Mouse (Mus musculus): ENCODE measurements around the gene Edem2. TPM values are rescaled to one million over a fixed set of nuclear protein-coding genes. Genes with fewer than 3 reads are reported as not detected.
"Not testable (repeated sequence)": the region's sequence is repeated elsewhere in the genome, so short reads cannot be mapped to it uniquely, and the experiment has no call there.

Gene Edem2
- polyA plus RNA-seq, 1 experiment from 2014 or later = 52.3 TPM

- Histone ChIP-seq H3K4me2 (ENCODE audit: low read length) (no peak overlapping the region), H3K9me3 (ENCODE audit: control insufficient read depth, low read length) (no peaks in the 10 kb centered on the region), H3K4me3 (replicated peaks; ENCODE audit: low read length) (no peak overlapping the region), H3K27me3 (replicated peaks; ENCODE audit: control insufficient read depth, insufficient read depth, low read length) (no peaks in the 10 kb centered on the region), H3K4me1 (replicated peaks; ENCODE audit: control insufficient read depth, insufficient read depth, low read length) (peaks cover 15% of the 10 kb centered on the region), H3K36me3 (ENCODE audit: control insufficient read depth, insufficient read depth) (peaks cover 5% of the 10 kb centered on the region; the same call in 1 of the 2 replicates), H3K9ac (replicated peaks; ENCODE audit: low read depth, low read length) (no peak overlapping the region), H3K27ac (ENCODE audit: low read length) (no peak overlapping the region)
- WGBS = 82% methylated on average over 5 of the region's 5 CpGs
- ATAC-seq = no peak
Observed at GRCm38 (mm10) chr2:155724036-155724435, 5.2 kb downstream of the Edem2 start.

GRCm38 (mm10) chr2:155720585-155720984 lies 8.7 kb downstream of the Edem2 start:
- Histone ChIP-seq H3K4me3 (replicated peaks; ENCODE audit: low read length) (no peak overlapping the region), H3K36me3 (ENCODE audit: control insufficient read depth, insufficient read depth) (peaks cover 12% of the 10 kb centered on the region), H3K4me2 (ENCODE audit: low read length) (no peak overlapping the region), H3K4me1 (replicated peaks; ENCODE audit: control insufficient read depth, insufficient read depth, low read length) (no peaks in the 10 kb centered on the region), H3K9me3 (ENCODE audit: control insufficient read depth, low read length) (no peaks in the 10 kb centered on the region), H3K27me3 (replicated peaks; ENCODE audit: control insufficient read depth, insufficient read depth, low read length) (no peaks in the 10 kb centered on the region), H3K9ac (replicated peaks; ENCODE audit: low read depth, low read length) (no peak overlapping the region), H3K27ac (ENCODE audit: low read length) (no peak overlapping the region)
- ATAC-seq = no peak
- WGBS = 91% methylated on average over 5 of the region's 5 CpGs

GRCm38 (mm10) chr2:155717082-155717990 lies 11.9 kb downstream of the Edem2 start:
- no peak for ATAC-seq
- H3K27me3 ChIP-seq (replicated peaks; ENCODE audit: control insufficient read depth, insufficient read depth, low read length) = no peaks in the 10 kb centered on the region
- H3K9me3 ChIP-seq (ENCODE audit: control insufficient read depth, low read length) = no peaks in the 10 kb centered on the region
- 88% methylated on average over 12 of the region's 12 CpGs for WGBS
- H3K4me3 ChIP-seq (replicated peaks; ENCODE audit: low read length) = no peak overlapping the region
- H3K27ac ChIP-seq (ENCODE audit: low read length) = no peak overlapping the region
- no peaks in the 10 kb centered on the region for H3K4me1 ChIP-seq (replicated peaks; ENCODE audit: control insufficient read depth, insufficient read depth, low read length)
- H3K36me3 ChIP-seq (ENCODE audit: control insufficient read depth, insufficient read depth) = peaks cover 13% of the 10 kb centered on the region; the same call in 1 of the 2 replicates
- H3K4me2 ChIP-seq (ENCODE audit: low read length) = no peak overlapping the region
- H3K9ac ChIP-seq (replicated peaks; ENCODE audit: low read depth, low read length) = no peak overlapping the region

- Histone ChIP-seq H3K9me3 (ENCODE audit: control insufficient read depth, low read length) (no peaks in the 10 kb centered on the region), H3K4me3 (replicated peaks; ENCODE audit: low read length) (no peak overlapping the region), H3K36me3 (ENCODE audit: control insufficient read depth, insufficient read depth) (peaks cover 20% of the 10 kb centered on the region), H3K27ac (ENCODE audit: low read length) (no peak overlapping the region), H3K9ac (replicated peaks; ENCODE audit: low read depth, low read length) (no peak overlapping the region), H3K27me3 (replicated peaks; ENCODE audit: control insufficient read depth, insufficient read depth, low read length) (no peaks in the 10 kb centered on the region), H3K4me2 (ENCODE audit: low read length) (no peak overlapping the region), H3K4me1 (replicated peaks; ENCODE audit: control insufficient read depth, insufficient read depth, low read length) (no peaks in the 10 kb centered on the region)
- 91% methylated on average over 11 of the region's 11 CpGs for WGBS
- no peak for ATAC-seq
Observed at GRCm38 (mm10) chr2:155710557-155710956, 18.7 kb downstream of the Edem2 start.

- H3K9ac ChIP-seq (replicated peaks; ENCODE audit: low read depth, low read length) = no peak overlapping the region
- 67% methylated on average over 4 of the region's 4 CpGs for WGBS
- H3K27me3 ChIP-seq (replicated peaks; ENCODE audit: control insufficient read depth, insufficient read depth, low read length) = no peaks in the 10 kb centered on the region
- H3K4me2 ChIP-seq (ENCODE audit: low read length) = no peak overlapping the region
- no peak for ATAC-seq
- H3K4me1 ChIP-seq (replicated peaks; ENCODE audit: control insufficient read depth, insufficient read depth, low read length) = no peaks in the 10 kb centered on the region
- H3K4me3 ChIP-seq (replicated peaks; ENCODE audit: low read length) = no peak overlapping the region
- no peaks in the 10 kb centered on the region for H3K9me3 ChIP-seq (ENCODE audit: control insufficient read depth, low read length)
- no peak overlapping the region for H3K27ac ChIP-seq (ENCODE audit: low read length)
- H3K36me3 ChIP-seq (ENCODE audit: control insufficient read depth, insufficient read depth) = peaks cover 26% of the 10 kb centered on the region
Observed at GRCm38 (mm10) chr2:155707251-155707650, 22.0 kb downstream of the Edem2 start.

- Histone ChIP-seq H3K9me3 (ENCODE audit: control insufficient read depth, low read length) (no peaks in the 10 kb centered on the region), H3K4me1 (replicated peaks; ENCODE audit: control insufficient read depth, insufficient read depth, low read length) (no peaks in the 10 kb centered on the region), H3K9ac (replicated peaks; ENCODE audit: low read depth, low read length) (no peak overlapping the region), H3K4me3 (replicated peaks; ENCODE audit: low read length) (no peak overlapping the region), H3K4me2 (ENCODE audit: low read length) (no peak overlapping the region), H3K27ac (ENCODE audit: low read length) (no peak overlapping the region), H3K36me3 (ENCODE audit: control insufficient read depth, insufficient read depth) (peaks cover 21% of the 10 kb centered on the region), H3K27me3 (replicated peaks; ENCODE audit: control insufficient read depth, insufficient read depth, low read length) (no peaks in the 10 kb centered on the region)
- WGBS = 8% methylated on average over 4 of the region's 4 CpGs
- no peak for ATAC-seq
Observed at GRCm38 (mm10) chr2:155703630-155704029, 25.6 kb downstream of the Edem2 start.

- Histone ChIP-seq H3K27ac (ENCODE audit: low read length) (no peak overlapping the region), H3K4me1 (replicated peaks; ENCODE audit: control insufficient read depth, insufficient read depth, low read length) (no peaks in the 10 kb centered on the region), H3K9me3 (ENCODE audit: control insufficient read depth, low read length) (no peaks in the 10 kb centered on the region), H3K9ac (replicated peaks; ENCODE audit: low read depth, low read length) (no peak overlapping the region), H3K4me3 (replicated peaks; ENCODE audit: low read length) (no peak overlapping the region), H3K36me3 (ENCODE audit: control insufficient read depth, insufficient read depth) (peaks cover 18% of the 10 kb centered on the region), H3K27me3 (replicated peaks; ENCODE audit: control insufficient read depth, insufficient read depth, low read length) (no peaks in the 10 kb centered on the region), H3K4me2 (ENCODE audit: low read length) (no peak overlapping the region)
- ATAC-seq = no peak
- 92% methylated on average over 19 of the region's 19 CpGs for WGBS
Observed at GRCm38 (mm10) chr2:155701399-155701919, 27.8 kb downstream of the Edem2 start.

- not testable (repeated sequence) for H3K4me3 ChIP-seq (replicated peaks; ENCODE audit: low read length); H3K27ac ChIP-seq (ENCODE audit: low read length); H3K4me2 ChIP-seq (ENCODE audit: low read length); H3K36me3 ChIP-seq (ENCODE audit: control insufficient read depth, insufficient read depth); H3K4me1 ChIP-seq (replicated peaks; ENCODE audit: control insufficient read depth, insufficient read depth, low read length); H3K27me3 ChIP-seq (replicated peaks; ENCODE audit: control insufficient read depth, insufficient read depth, low read length); H3K9ac ChIP-seq (replicated peaks; ENCODE audit: low read depth, low read length); ATAC-seq; H3K9me3 ChIP-seq (ENCODE audit: control insufficient read depth, low read length)
- 94% methylated on average over 6 of the region's 6 CpGs for WGBS
Observed at GRCm38 (mm10) chr2:155698443-155698842, 30.8 kb downstream of the Edem2 start.

GRCm38 (mm10) chr2:155696851-155697250 lies 32.4 kb downstream of the Edem2 start:
- no peak for ATAC-seq
- H3K27ac ChIP-seq (ENCODE audit: low read length) = no peak overlapping the region
- WGBS = 81% methylated on average over 7 of the region's 7 CpGs
- no peak overlapping the region for H3K9ac ChIP-seq (replicated peaks; ENCODE audit: low read depth, low read length)
- peaks cover 5% of the 10 kb centered on the region; the same call in 1 of the 2 replicates for H3K36me3 ChIP-seq (ENCODE audit: control insufficient read depth, insufficient read depth)
- no peaks in the 10 kb centered on the region for H3K4me1 ChIP-seq (replicated peaks; ENCODE audit: control insufficient read depth, insufficient read depth, low read length)
- H3K4me2 ChIP-seq (ENCODE audit: low read length) = no peak overlapping the region
- no peak overlapping the region for H3K4me3 ChIP-seq (replicated peaks; ENCODE audit: low read length)
- no peaks in the 10 kb centered on the region for H3K9me3 ChIP-seq (ENCODE audit: control insufficient read depth, low read length)
- H3K27me3 ChIP-seq (replicated peaks; ENCODE audit: control insufficient read depth, insufficient read depth, low read length) = no peaks in the 10 kb centered on the region
